Mouse (Mus musculus) midbrain, embryonic 12.5 days (tissue): ENCODE data around the gene Gm379. TPM values are rescaled to one million over a fixed set of nuclear protein-coding genes. Genes with fewer than 3 reads are reported as not detected.

Experiments used
- ATAC-seq: fragments of 200-750 bp; cut with Nextera tagmentation; 2 replicates; pipeline ENCODE4 v1.8.0; 2017; ENCODE audit warnings: low read depth, moderate TSS enrichment, moderate library complexity; ENCODE audit not compliant: low FRiP score
- H3K27ac ChIP-seq: fragments of 300-500 bp; sonication (generic); replicated peaks from 2 replicates; pipeline ENCODE4 v1.5.1; 2016; ENCODE audit warnings: mild to moderate bottlenecking
- H3K27me3 ChIP-seq: fragments of 300-500 bp; sonication (generic); 2 replicates; pipeline ENCODE4 v1.6.1; 2016; ENCODE audit warnings: mild to moderate bottlenecking
- H3K36me3 ChIP-seq: fragments of 300-500 bp; sonication (generic); 2 replicates; pipeline ENCODE4 v1.6.1; 2016
- H3K4me1 ChIP-seq: fragments of 300-500 bp; sonication (generic); 2 replicates; pipeline ENCODE4 v1.6.1; 2016
- H3K4me2 ChIP-seq: fragments of 300-500 bp; sonication (generic); replicated peaks from 2 replicates; pipeline ENCODE4 v1.6.1; 2016; ENCODE audit warnings: mild to moderate bottlenecking, moderate library complexity
- H3K4me3 ChIP-seq: fragments of 300-500 bp; sonication (generic); 2 replicates; pipeline ENCODE4 v1.5.1; 2016; ENCODE audit warnings: mild to moderate bottlenecking
- H3K9ac ChIP-seq: fragments of 300-500 bp; sonication (generic); replicated peaks from 2 replicates; pipeline ENCODE4 v1.6.1; 2016; ENCODE audit warnings: mild to moderate bottlenecking, moderate library complexity
- H3K9me3 ChIP-seq: fragments of 300-500 bp; sonication (generic); 2 replicates; pipeline ENCODE4 v1.6.1; 2016; ENCODE audit warnings: mild to moderate bottlenecking
- WGBS: fragments of 180-500 bp; shearing (Covaris S2); methylation state at CpG from one replicate; pipeline ENCODE4 v1.1.7; 2016; 5-methylcytosine and 5-hydroxymethylcytosine counted together
- polyA plus RNA-seq: library from polyadenylated mRNA; unstranded; fragments of >200 nt; fragmentation: Nextera tagmentation; extraction: Ambion mirVana; gene quantifications from 2 replicates; pipeline ENCODE4 v1.2.1, GENCODE M21; 2016

Gene Gm379
- polyA plus RNA-seq: not detected in 2 replicates

GRCm38 (mm10) chrX:108664885-108665284, at the start of gene Gm379:
Gm379 (minus strand) TSS chrX:108664891.
- H3K27ac ChIP-seq: no peak within 1 kb of the TSS
- H3K4me3 ChIP-seq: no peak within 1 kb of the TSS
- ATAC-seq: no peak
- H3K36me3 ChIP-seq: no peaks in the 10 kb centered on the region
- no peaks in the 10 kb centered on the region for H3K27me3 ChIP-seq
- no peaks in the 10 kb centered on the region for H3K9me3 ChIP-seq
- no peaks in the 10 kb centered on the region for H3K4me1 ChIP-seq
- no peak within 1 kb of the TSS for H3K9ac ChIP-seq
- H3K4me2 ChIP-seq: no peak within 1 kb of the TSS
- 65% methylated on average over 2 of the region's 2 CpGs for WGBS

GRCm38 (mm10) chrX:108704312-108704711, 39.6 kb upstream of the Gm379 start:
- Histone ChIP-seq H3K27me3 (no peaks in the 10 kb centered on the region), H3K9ac (no peak overlapping the region), H3K4me2 (no peak overlapping the region), H3K27ac (no peak overlapping the region), H3K4me1 (no peaks in the 10 kb centered on the region), H3K36me3 (no peaks in the 10 kb centered on the region), H3K9me3 (no peaks in the 10 kb centered on the region), H3K4me3 (no peak overlapping the region)
- no peak for ATAC-seq
- WGBS: 78% methylated on average over 2 of the region's 2 CpGs

DNA sequence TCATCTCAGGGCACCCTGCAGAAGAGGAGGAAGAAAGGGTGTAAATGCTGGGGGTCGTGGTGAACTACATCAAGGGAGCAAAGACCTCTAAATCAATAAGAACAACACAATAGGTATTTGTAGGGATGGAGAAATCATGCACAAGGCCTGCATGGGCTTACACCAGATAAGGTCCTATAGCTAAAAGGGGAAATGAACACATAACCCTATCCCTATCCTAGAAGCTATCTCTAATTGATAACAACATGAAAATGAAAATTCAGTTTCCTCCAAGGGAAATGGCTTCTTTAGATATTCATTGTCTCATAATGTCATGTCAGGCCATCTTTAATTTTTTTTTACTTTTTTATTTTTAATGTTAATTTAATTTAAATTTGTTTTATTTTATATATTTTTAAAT, 4.2 kb upstream of the Gm379 start:
- no peak for ATAC-seq
- 81% methylated on average over 1 of the region's 1 CpGs for WGBS
- Histone ChIP-seq H3K4me3 (no peak overlapping the region), H3K9me3 (no peaks in the 10 kb centered on the region), H3K4me1 (no peaks in the 10 kb centered on the region), H3K27me3 (no peaks in the 10 kb centered on the region), H3K4me2 (no peak overlapping the region), H3K9ac (no peak overlapping the region), H3K27ac (no peak overlapping the region), H3K36me3 (no peaks in the 10 kb centered on the region)

DNA sequence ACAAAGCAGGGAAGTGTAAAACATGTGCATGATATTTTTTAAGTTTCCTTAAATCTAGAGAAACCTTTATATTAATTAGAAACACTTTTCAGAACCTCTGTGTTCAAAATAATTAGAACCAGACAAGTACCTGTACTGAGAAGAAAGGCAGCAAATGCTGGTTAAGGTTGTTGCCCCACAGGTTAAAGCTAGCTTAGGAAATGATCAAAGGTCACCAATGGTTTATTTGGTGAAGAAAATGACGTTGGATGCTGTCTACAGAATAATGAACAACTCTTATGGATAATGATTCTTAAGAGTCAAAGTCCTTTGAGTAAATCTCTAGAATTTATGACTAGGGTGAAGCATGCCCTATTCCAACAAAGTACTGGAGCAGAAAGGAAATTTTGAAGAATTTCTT, 42.7 kb downstream of the Gm379 start:
- Histone ChIP-seq H3K9ac (no peak overlapping the region), H3K4me1 (no peaks in the 10 kb centered on the region), H3K36me3 (no peaks in the 10 kb centered on the region), H3K27me3 (no peaks in the 10 kb centered on the region), H3K27ac (no peak overlapping the region), H3K4me2 (no peak overlapping the region), H3K9me3 (no peaks in the 10 kb centered on the region), H3K4me3 (no peak overlapping the region)
- 55% methylated on average over 1 of the region's 1 CpGs for WGBS
- no peak for ATAC-seq

- no peak overlapping the region for H3K27ac ChIP-seq
These were observed 43.8 kb downstream of the Gm379 start for GRCm38 (mm10) chrX:108620886-108621285.

More at GRCm38 (mm10) chrX:108620886-108621285, 43.8 kb downstream of the Gm379 start:
- Histone ChIP-seq H3K9ac (no peak overlapping the region), H3K27me3 (no peaks in the 10 kb centered on the region), H3K36me3 (no peaks in the 10 kb centered on the region), H3K4me2 (no peak overlapping the region), H3K4me1 (no peaks in the 10 kb centered on the region), H3K4me3 (no peak overlapping the region), H3K9me3 (no peaks in the 10 kb centered on the region)
- 94% methylated on average over 1 of the region's 1 CpGs for WGBS
- ATAC-seq: no peak

Other genes with a start within 250 kb of the Gm379 start
- 4.0 and 4.8 TPM in 2 replicates for gene Brwd3, start 169.5 kb upstream of the Gm379 start, polyA plus RNA-seq